Mouse (Mus musculus): ENCODE measurements around the gene Ficd.

GRCm38 (mm10) chr5:113747629-113748028 is 12.0 kb downstream of the Ficd start:
- TF ChIP-seq CTCF (IDR thresholded peaks at IDR 0.05; ENCODE audit: borderline replicate concordance, insufficient read depth, low read depth, low read length) (peak; percentile 36; the same call in 1 of the 2 replicates), POLR2A (IDR thresholded peaks at IDR 0.05; ENCODE audit: borderline replicate concordance, insufficient read depth, low read length) (no peak)
